Mouse (Mus musculus): Measurements from ENCODE around the gene Sh3bgr.

Gene Sh3bgr

DNA sequence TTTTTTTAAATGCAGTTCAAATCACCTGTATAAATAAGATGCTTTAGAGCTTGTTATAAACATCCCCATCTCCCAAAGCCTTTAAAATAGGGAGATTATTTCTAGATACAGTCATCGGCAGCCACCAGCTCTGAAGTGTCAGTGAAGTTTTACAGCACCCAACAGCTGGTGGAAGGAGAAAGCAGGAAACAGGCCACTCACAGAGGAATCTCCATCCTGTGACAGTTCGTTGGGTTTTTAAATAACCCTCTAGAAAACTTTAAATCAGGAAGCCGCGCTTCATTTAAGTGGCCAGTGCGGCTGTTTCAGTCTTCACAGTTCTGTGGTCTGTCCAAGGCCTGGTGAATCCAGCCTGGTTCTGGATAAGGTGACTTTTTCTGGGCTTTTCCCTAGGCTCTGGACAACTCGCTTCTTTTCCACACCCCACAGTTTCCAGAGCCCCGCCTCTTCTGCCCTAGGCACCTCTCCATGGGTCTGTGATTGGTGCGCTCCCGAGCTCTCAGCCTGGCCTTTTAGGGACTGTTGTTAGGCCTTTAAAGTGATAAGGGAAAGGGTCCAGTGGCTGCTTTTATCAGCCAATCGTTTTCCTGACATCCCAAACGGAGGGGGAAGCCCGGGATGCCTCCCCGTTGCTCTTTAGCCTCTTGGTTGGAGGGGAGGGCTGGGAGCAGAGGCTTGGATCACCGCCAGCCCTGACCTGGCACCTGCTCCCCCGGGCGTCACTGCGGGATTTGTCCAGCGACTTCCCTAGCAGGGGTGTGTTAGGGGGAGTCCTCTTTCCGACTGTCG is at the start of gene Sh3bgr:
Gene Sh3bgr (plus strand): TSS at position 538 of the 789 bp plus-strand sequence.
- no peak for DNase-seq (ENCODE audit: low spot score in 2 of 2)

DNA sequence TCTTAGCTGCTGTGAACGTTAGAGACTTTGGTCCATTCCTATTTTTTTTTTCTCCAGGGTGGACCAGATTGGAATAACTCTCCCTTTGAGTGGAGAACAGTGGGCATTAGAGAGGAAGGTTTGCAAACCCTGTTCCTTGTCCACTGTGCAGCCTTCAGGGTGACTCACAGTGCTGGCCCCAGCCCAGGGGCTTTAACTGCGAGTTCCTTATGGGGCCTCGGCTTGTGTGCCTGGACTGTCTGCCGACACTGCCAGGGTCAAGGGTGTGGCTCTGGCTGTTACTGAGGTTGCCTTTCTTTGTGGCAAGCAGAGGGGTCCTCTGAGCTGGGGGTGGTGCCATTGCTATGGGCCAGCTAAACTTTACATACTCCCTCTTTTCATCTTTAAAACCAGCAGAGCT is 49.3 kb upstream of the Sh3bgr start:
- no peak for DNase-seq (ENCODE audit: low spot score in 2 of 2)

DNA sequence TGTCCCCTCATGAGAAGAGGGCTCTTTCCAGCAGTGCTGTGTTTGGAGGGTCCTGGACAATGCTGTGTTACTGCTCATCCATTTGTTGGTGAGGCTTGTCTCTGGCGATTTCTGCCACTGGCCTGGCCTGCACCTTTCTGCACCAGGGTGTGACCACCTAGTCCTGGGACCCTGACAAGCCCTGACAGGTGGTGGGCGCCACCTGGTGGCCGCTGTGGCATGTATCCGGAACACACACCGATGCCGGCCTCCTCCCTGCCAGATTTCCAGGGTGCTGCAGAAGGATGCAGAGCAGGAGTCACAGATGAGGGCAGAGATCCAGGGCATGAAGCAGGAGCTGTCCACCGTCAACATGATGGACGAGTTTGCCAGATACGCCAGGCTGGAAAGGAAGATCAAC is 48.7 kb upstream of the Sh3bgr start:
- DNase-seq (ENCODE audit: low spot score in 2 of 2), result peak in 1 of 2 experiments; percentile 65

DNA sequence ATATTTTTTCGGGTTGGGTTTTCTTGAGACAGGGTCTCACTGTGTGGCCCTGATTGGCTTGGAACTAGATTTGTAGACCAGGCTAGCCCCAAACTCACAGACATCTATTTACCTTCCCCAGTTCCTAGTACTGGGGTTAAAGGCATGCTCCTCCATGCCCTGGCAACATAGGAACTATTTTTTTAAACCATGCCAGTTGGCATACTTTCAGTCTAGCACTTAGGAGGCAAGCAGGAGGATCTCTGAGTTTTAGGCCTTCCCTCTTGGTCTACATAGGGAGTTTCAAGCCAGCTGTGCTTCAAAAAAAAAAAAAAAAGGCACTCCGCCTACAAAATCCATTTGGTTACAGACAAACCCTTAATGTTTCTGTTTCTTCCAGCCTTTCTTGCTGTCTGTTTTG is 45.8 kb upstream of the Sh3bgr start:
- DNase-seq (ENCODE audit: low spot score in 2 of 2), result no peak

DNA sequence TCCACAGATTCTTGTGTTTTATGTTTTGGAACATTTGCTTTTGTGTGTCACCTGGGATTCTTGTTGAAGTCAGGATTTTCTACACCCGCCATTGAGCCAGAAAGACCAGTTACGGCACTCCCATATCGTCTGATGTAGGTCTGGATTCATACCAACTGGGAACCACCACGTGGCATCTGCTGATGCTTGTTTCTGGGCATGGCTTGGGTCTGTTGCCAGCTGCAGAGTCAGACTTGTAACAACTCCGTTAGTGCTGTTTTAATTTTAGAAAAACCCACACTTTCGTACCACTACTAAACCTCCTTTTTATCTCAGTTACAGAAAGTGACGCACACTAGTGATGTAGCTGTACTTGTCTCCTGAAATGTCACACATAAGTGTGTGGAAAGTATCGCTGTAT is 44.2 kb upstream of the Sh3bgr start:
- peak; percentile 48 to 74 for DNase-seq (ENCODE audit: low spot score in 2 of 2)

DNA sequence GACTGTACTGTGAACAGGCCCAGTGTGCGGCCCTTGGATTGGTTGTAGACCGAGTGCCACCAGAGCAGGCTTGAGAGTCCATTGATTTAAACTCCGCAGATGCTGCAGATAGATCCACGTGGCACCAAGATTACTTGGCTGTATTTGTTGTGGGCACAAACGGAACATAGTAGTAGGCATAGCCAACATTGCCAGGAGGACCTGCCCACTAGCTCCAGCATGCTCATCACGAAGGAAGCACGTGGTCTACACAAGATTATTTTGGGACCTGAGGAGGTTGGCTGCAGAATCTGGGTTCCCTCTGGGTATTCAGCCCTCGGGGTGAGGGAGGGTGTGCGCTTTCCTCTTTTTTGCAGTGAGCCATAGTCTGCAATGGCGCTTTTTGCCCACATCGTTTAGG is 43.1 kb upstream of the Sh3bgr start:
- DNase-seq (ENCODE audit: low spot score in 2 of 2), result peak; percentile 30 to 63

DNA sequence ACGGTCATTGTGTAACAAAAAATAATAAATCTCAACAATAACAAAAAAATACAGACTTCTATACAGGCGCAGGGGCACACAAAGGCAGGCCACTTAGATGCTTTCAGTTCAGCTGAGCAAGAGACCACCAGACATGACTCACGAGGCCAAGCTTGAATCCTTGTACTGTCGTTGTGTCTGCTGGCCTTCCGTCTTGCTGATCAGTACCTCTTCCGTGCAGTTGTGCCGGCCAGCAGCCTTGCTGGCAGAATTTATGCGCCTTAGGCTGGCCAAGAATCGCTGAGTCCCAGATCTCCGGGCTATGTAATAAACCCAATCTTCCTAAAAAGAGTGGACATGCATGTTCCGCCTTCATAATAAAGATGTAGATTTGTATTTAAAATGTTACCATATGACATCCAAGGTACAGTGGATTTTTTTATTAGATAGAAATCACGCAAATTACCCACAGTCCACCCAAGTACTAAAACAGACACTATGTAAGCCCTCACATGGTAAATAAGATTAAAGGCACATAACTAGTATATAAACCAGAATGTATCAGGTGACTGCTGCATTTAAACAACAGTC is 41.7 kb upstream of the Sh3bgr start:
- no peak for DNase-seq (ENCODE audit: low spot score in 2 of 2)

DNA sequence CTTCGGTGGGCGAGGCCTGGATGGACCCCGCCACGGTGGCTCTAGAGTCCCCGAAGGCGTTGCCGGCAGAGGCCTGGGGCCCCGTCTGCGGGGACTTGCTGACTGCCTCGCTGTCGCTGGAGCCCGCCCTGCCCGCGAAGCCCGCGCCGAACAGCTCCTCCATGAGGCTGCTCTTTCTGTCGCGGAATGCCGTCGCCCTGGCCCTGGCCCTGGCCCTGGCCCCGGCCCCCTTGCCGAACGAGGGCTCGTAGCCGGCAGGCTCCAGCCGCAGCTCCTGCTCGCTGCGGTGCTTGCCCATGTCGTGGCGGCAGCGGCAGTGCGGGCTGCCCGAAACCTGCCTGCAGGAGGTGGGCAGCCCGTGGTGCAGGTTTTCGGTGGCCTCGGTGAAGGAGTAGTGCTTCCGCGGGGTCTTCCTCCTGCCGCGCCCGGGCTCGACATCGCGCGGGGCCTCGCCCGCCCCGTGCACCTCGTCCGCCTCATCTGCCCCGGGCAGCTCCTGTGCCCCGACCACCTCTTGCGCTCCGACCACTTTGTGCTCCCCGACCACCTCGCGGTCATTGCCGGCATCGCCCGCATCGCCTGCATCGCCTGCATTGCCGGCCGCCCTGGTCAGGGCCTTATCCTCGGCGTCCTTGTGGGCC is 41.0 kb upstream of the Sh3bgr start:
- DNase-seq (ENCODE audit: low spot score in 2 of 2), result peak in 1 of 2 experiments; percentile 61

DNA sequence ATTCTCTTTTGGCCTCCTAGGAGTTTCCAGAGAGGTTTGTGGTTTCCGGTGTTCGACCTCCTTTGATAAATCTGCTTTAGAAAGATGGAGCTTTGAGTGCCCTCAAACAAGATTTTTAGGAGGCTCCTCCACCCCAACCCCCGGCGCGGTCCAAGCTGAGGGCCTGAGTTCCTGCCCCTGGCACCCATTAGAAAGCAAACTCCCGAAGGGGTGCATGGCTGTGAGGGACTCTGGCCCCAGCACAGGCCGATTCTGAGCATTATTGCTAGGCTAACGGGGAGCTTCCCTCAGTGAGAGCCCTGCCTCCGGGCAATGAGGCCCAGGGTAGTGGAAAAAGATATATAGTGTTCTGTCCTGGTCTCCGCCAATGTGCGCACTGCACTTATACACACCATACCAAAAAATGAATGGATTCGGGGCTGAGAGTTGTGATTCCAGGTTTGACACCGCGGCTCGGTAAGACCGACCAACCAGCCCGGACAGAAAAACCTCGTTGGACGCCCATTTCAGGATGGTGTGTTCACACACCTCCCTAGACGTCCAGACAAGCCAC is 40.4 kb upstream of the Sh3bgr start:
- DNase-seq (ENCODE audit: low spot score in 2 of 2), result no peak

DNA sequence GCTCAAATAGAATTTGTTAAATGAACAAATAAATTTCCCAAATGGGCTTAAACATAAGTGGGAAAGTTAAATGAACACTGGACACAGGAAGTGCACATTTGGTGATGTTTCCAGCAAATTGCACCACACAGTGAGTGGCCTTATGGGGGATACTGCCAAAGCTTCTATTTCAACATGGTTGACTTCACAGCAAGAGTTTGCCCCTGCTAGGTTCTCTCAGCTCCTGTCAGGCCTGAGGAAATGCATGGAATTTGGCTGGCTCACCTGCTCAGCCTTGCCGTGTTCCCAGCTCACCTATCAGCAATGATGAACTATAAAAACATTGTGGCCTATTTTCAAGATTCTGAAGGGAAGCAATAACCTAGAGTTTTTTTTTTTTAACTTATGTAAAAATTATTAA is 39.3 kb upstream of the Sh3bgr start:
- no peak for DNase-seq (ENCODE audit: low spot score in 2 of 2)

DNA sequence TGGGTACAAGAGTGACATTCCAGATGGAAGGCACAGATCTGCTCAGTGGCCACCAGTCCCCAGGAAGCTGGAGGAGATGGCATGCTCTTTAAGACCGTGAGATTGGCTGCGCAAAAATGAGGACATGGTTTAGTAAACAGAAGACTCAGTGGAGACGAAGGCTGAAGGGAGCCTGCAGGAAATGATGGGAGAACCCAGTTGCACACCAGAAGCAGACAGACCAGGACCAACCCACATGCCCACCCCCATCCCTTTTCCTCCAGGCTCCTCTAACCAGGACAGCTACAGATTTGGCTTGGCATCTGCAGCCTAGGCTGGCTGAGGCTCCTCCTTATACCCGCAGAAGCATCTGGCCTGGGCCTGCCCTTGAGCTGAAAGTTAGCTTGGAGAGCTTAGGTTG is 38.9 kb upstream of the Sh3bgr start:
- DNase-seq (ENCODE audit: low spot score in 2 of 2), result no peak

DNA sequence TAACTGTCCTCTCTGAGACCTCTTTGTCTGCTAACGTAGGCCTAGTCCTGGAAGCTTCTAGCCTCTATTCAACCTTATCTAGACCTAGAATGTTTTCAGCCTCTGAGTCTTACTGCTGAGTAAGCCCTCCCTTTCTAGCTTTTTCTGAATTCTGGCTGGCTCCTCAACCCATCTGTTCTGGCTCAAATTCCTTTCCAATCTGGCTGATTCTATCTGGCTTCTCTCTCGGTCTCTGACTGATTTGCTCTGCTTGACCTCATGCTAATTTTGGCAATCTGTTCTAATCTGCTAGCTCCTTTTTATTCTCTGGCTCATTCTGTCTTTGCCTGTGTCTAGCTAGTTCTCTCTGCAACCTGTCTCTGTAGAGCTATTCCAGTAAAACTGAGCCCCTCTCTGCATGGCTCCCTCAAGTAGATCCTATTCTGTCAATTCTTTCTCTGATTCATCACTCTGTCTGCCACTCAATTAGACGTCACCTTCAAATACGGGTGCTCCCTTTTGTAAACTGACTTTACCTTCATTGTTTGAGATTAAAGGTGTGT is 34.5 kb upstream of the Sh3bgr start:
- DNase-seq (ENCODE audit: low spot score in 2 of 2), result no peak

DNA sequence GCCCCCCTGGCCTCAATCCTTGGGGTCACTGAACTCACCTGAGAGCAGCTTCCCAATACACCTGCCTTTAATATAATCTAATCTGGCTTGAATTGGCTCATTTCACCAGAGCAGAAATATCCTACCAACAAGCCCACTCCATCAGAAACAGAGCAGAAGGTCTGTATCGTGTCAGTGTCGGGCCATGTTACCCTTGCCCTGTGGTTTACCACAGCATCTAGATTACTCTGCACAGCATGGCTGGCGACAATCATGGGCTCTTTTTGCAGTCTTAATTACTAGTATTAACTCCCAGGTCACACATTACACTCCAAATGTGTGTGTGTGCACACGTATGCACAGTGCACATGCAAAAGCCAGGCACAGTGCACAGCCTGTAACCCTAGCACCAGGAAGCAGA is 31.4 kb upstream of the Sh3bgr start:
- DNase-seq (ENCODE audit: low spot score in 2 of 2), result no peak

DNA sequence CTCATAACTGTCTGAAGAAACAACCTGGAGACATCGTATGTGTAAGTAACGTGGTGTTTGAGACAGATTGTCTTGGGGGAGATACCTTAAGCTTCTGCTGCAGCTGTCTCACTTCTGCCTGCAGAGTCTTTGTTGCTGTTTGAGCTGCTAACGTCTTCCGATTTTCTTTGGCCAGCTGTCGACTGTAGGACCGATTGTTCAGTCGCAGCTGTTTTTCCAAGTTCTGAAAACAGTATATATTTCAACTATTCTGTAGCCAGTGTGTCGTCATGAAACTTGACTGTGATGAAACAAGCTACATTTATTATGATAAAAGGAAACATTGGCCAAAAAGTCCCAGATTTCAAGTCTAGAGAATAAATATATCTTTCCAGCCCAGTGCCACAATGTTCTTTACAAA is 26.6 kb upstream of the Sh3bgr start:
- DNase-seq (ENCODE audit: low spot score in 2 of 2), result no peak

DNA sequence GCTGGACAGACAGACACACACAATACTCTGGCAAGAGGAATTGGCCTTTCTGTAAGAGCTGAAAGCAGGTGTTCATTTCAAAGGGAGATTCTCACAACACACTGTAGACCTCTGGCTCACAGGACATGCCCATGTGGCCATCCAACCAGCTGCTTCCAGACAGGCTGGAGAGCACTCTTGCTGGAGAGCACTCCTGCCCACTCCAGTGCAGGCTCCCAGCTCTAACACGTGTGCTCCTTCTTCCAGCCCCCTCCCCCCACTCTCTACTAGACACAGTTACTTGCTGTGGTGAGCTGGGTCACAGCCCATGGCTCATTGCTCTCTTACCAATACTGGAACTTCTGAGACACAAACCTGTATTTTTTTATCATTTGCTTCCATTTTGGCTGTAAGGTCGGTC is 24.9 kb upstream of the Sh3bgr start:
- DNase-seq (ENCODE audit: low spot score in 2 of 2), result no peak

DNA sequence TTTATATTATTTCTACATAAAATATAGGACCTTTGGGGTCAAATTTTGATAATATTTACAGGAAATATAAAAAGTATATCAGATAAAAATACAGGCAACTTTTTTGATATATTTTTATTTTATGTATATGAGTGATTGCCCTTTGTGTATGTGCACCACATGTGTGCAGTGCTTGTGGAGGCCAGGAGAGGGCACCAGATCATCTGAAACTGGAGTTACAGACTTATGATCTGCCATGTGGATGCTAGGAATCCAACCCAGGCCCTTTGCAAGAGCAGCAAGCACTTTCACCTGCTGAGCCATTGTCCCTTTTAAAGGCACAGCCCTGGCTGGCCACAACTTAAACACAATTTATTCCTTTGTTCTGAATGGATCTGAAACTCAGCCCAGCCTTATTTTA is 21.1 kb upstream of the Sh3bgr start:
- DNase-seq (ENCODE audit: low spot score in 2 of 2), result no peak

DNA sequence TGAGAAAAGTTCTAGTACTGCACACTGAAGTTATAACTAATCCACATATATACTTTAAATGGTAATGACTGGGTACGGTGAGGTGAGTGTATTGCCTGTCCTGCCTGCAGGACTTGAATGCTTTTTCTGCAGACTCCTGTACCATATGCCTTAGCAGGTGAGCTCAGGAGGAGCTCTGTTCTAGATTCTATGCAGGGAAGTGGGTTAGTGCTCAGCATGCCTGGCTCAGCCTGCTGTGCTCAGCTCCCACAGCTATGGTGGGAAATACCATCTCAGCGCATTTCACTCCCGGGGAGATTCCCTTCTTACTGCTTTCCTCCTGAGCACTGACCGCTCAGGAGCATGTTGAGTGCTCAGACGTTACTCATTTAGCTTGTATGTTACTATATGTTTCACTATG is 12.6 kb upstream of the Sh3bgr start:
- DNase-seq (ENCODE audit: low spot score in 2 of 2), result no peak

DNA sequence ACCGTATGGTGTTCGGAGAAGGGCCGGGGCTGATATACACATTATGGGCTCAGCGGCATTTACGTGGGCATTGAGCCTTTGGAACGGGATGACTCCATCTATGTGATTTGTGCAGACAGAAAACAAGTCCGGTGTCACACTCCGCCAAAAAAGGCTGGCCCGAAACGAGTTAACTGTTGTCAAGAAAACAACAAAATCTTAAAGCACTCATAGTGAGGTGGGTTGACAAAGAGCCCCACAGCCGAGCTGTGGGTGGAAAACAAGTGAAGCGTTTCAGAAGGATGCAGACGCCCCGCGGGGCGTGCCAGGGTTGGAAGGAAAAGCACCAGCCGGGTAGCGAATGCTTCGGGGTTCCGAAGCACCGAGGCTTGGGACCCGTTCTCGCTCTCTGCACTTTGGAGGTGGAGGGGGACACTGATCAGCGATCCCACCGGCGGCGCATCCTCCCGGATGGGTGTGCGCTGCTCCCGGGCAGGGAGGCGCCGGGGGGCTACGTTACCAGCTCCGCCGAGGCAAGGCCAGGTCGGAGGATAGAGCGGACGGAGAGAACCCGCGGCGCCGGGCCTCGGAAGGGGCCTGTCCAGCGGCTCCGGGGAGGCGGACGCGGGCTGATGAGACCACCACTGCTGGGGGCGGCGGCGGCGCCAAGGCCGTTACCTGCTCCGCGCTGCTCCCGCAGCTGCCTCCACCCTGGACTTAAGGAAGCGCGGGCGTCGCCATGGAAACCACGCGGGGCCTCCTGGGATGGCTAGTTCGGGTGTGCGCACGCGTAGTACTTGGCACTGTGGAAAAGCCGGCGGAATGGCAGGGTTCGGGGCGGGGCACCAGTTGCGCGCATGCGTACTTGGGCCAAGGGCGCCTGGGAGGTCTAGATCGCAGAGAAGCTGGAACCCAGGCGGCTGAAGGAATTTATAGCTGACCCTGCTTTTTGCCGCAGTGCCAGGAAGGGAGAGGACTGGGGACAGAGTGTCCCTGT is 8.4 kb upstream of the Sh3bgr start, which contains the start of gene Lca5l:
Gene Lca5l (minus strand): TSS at position 741 of the 976 bp plus-strand sequence.
- peak; percentile 98 to 99 for DNase-seq (ENCODE audit: low spot score in 2 of 2)

DNA sequence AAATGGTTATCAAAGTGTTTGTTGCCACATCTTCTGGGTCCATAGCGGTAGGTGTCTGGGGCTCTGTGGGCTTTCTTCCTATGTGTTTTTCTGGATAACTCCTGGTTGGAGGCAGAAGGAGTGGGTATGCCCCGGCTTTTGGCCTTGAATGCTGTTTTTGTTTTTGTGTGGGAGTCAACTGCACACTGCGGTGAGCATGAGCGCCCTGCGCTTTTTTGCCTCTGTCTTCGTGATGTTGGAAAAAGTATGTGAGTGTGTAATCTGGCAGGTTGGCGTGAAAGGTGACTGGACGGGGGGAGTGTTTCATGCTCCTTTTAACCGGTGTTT is 415 bp downstream of the Sh3bgr start:
- DNase-seq (ENCODE audit: low spot score in 2 of 2), result no peak

DNA sequence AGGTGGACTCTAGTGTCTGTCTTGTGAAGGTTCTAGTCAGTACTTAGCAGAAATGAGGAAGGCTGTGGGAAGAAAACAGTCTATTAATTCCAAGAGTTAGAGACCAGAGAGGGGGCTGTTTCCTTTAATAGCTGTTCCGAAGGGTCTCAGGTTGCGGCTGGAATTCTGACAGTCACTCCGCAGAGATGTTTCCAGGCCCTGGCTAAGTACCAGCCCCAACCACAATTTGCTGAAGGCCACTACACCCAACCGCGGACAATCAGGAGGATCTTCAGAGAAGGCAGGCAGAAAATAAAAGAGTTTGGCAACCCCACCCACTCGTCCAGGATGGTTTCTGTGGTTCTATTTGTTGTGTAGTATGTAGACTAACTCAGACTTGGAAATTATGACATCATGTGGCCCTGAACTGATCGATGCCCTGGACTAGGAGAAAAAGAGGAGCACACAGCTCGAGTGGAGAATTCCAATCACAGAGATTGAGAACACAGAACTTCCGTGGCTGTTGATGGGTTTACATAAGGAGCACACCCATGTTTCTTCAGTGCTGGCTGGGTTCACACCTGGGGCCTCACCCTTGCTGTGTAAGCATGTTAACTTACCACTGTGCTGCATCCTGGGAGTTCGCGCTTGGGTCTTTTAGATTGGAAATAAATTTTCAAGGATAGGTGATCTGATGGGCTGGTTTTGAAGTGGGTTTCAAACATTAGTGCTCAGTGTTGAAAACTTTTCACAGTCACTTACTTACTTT is 1.4 kb downstream of the Sh3bgr start:
- DNase-seq (ENCODE audit: low spot score in 2 of 2), result no peak

DNA sequence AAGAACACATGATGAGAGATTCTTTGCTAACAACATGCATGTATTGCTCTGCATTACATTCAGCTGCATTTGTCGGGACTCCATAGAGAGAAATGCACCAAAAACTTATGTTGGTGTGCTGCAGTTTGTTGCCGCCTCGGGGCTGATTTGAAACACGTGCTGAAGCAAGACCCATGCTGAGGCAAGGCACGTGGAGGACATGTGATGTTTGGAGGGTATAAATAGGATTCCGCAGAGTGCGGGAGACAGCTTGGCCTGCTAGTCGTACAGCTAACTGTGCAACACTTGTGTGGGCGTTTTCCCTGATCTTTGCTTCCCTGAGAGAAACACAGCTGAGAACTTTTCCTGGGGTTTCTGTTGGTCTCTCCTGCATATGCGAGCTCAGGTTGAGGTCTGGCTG is 9.5 kb downstream of the Sh3bgr start:
- DNase-seq (ENCODE audit: low spot score in 2 of 2), result no peak
